Mouse (Mus musculus) spleen, postnatal 36 days (tissue): ENCODE measurements around the gene Gpd1.
"Not testable (repeated sequence)": the region's sequence is repeated elsewhere in the genome, so short reads cannot be mapped to it uniquely, and the experiment has no call there.

Experiments used
- DNase-seq, 2 experiments: peaks; one replicate each; pipeline ENCODE4 v3.0.0; 2022; ENCODE audit warnings: low spot score in 2 of 2, mixed read lengths in 1 of 2

The Gpd1 gene

DNA sequence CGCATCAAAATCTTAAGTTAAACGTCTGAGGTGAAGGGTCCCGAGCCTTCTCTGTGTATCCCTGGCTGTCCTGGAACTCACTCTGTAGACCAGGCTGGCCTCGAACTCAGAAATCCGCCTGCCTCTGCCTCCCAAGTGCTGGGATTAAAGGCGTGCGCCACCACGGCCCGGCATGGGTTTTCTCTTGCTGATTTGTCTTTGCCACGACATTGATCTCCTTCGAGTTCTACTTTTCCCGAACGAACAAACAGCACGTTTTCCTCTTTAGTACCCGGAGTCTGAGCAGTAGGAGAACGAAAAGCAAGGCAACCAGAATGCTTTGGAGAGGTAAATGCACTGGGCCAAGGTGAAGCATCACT lies 15.7 kb upstream of the Gpd1 start:
- not testable (repeated sequence) for DNase-seq

DNA sequence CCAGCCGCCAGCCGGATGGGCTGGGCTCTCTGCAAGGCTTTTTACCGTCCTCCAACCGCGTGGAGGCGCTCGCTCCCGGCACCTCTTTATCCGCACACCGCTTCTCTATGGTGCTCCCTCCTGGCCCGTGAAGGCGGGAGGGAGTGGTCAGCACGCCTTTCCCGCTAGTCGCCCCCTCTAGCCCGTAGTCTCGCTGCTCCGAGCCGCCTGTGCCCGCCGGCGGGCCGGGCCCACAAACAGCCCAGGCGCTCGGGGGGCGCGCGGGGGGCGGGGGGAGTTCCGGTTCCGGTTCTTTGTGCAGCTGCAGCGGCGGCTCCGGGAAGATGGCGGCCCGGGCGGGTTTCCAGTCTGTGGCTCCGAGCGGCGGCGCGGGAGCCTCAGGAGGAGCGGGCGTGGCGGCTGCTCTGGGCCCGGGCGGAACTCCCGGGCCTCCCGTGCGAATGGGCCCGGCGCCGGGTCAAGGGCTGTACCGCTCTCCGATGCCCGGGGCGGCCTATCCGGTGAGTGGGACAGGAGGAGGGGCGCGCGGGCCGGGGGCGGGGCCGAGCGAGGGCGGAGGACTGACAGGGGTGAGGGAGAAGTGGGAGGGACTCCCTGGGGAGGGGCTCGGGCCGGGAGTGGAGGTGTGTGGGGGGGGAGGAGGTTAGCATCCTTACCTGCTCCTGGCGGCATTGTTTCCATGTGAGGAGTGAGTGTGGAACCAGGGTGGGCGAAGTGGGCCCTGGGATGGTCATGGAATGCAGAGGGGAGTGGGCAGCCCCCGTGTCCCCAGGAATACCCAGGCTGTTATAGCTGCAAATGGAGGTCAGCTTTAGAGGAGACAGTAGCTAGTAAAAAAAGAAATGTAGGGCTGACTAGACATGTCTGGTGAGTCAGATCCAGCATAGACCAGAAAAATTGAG lies 15.1 kb upstream of the Gpd1 start, which contains the start of gene Smarcd1:
Smarcd1 (plus strand) TSS at position 131 of the 902 bp plus-strand sequence.
- DNase-seq, result peak; percentile 91 to 92

DNA sequence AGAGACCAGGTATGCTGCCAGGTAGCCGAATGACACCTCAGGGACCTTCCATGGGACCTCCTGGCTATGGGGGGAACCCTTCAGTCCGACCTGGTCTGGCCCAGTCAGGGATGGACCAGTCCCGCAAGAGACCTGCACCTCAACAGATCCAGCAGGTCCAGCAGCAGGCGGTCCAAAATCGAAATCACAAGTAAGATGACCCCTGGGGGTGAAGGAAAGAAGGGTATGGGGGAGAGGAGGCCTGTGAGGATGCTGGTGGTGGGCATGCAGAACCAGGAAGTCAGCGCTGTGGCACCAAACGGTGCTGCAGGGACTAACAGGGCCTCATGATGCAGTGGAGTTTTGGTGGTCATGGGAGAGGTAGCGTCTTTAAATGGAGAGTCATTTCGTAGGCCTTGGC lies 14.2 kb upstream of the Gpd1 start:
- no peak for DNase-seq

DNA sequence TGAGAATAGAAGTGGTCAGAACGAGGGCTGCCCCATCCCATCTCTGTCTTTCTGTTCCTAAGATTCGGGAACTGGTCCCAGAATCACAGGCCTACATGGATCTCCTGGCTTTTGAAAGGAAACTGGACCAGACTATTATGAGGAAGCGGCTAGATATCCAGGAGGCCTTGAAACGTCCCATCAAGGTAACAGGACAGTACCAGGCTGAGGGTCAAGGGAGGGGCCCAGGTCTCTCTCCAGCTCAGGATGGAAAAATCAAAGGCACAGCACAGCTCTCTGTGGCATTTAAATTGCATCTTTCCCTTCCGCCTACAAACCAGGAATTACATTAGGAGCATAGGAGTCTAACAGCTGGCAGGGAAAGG lies 13.7 kb upstream of the Gpd1 start:
- DNase-seq, result no peak

- no peak for DNase-seq
Measured at GRCm38 (mm10) chr15:99704041-99704681, 13.2 kb upstream of the Gpd1 start.

GRCm38 (mm10) chr15:99704881-99705280 lies 12.4 kb upstream of the Gpd1 start:
- no peak for DNase-seq

DNA sequence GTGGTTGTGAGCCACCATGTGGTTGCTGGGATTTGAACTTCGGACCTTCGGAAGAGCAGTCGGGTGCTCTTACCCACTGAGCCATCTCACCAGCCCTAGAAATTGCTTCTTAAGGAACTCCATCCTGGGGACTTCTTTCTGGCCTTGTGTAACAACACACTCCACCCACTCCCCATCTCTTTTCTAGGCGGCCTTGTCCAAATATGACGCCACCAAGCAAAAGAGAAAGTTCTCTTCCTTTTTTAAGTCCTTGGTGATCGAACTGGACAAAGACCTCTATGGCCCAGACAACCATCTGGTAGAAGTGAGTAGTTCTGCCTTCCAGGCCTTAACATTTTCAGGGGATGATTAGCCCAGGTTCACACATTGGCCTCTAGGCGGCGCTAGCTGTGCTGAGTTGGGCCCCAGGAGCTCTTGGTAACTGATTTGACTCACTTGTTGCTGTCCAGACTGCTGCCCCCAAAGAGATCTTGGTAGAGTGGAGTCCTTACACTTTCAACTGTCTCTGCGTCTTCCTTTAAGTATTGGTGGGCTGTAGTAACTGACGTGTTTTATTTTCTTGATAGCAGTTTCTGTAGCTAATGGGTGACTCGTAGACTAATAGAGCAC lies 11.8 kb upstream of the Gpd1 start, which contains the start of gene Gm17349:
Gm17349 (minus strand) TSS at position 51 of the 609 bp plus-strand sequence.
- peak; percentile 37 to 56 for DNase-seq

DNA sequence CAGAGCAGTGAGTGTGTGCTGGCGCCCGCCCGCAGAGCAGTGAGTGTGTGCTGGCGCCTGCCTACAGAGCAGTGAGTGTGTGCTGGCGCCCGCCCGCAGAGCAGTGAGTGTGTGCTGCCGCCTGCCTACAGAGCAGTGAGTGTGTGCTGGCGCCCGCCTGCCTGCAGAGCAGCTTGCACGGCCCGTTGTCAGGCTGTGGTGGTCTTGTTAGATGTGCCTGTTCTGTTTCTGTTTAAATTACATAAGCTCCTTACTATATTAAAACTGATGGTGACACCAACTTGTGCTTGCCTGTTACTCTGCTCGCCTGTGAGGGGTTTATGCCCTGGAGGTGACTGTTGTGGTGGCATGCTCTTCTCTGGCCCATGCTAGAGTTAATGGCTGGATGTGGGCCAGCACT lies 9.1 kb upstream of the Gpd1 start:
- no peak for DNase-seq

- no peak for DNase-seq
Measured at GRCm38 (mm10) chr15:99710221-99711190, 6.8 kb upstream of the Gpd1 start.

- DNase-seq, result no peak
Measured at GRCm38 (mm10) chr15:99711491-99711890, 5.8 kb upstream of the Gpd1 start.

GRCm38 (mm10) chr15:99712666-99713559 lies 4.4 kb upstream of the Gpd1 start:
- no peak for DNase-seq

GRCm38 (mm10) chr15:99713569-99713968 lies 3.7 kb upstream of the Gpd1 start:
- DNase-seq, result no peak

- DNase-seq, result no peak
Measured at GRCm38 (mm10) chr15:99714206-99714605, 3.1 kb upstream of the Gpd1 start.

- DNase-seq, result peak; percentile 56 to 64
Measured at GRCm38 (mm10) chr15:99714858-99715257, 2.5 kb upstream of the Gpd1 start.

DNA sequence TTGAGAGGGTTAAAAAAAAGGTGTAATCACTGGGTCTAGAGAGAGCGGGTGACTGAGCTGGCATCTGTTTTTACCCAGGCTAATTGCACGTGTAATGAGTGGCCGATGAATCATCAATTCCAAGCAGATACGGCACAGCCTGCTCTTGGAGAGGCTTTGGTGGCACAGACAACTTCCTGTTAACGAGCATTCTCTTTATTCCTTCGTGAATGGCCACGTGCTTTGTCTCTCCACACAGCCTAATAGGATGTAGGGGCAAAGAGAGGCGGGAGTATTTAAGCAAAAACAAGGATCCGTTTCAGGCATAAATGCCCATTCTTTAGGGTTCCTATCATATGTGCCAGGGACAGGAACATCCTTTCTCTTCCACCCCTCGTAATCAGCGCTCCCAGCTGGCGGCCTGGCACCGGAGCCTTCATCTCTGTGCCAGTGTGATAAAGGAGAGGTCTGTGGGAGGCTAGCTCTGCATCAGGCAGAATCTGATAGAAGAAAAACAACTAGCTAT lies 1.9 kb upstream of the Gpd1 start:
- peak; percentile 47 to 68 for DNase-seq

DNA sequence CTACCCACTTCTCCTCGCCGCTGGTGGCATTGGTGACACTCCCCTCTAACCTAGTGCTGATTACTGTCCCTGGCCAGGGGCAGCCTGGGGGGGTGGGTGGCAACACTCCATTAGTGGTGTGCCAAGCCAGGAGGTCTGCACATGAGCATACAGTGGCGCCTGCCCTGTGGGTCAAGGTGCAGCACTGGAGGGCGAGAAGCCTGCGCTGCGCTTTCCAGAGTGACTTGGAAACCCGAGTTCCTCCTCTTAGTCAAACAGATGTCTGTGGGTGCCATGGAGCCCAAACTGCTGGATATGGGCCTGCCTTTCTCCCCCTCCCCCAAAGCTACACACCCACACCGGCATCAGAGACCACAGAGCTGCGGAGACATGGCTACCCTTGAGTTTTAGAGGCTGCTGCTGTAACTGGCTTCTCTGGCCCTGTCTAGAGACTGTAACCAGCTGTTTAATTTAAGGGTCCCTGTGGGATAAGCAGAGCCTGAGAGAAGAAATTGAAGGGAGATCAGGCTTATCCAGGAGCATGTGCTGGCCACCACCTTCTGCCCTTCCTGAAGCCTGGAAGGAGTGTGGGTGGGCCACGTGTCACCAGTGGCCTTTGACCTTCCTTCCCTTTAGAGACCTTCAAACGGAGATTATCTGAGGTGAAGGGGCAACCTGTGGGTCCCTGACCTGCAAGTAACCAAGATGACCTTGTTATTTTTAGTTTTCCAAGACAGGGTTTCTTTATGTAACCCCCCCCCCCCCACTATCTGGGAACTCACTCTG lies 1.2 kb upstream of the Gpd1 start:
- no peak for DNase-seq

DNA sequence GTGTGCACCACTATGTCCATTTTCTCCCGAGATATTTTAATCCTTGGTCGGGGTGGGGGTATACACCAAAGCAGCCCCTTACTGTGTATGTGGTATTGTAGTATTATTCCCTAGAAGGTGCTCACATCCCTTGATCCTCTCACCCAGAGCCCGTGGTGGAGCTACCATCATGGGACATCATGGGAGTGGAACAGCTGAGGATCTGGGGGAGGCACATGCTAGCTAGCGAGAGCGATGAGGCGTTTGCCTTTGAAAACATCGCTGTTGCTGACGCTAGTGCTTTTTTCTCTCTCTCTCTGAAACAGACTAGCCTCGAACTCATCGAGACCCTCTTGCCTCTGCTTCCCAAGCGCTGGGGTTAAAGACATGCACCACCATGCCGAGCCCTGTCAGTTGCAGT lies 501 bp upstream of the Gpd1 start:
- DNase-seq, result no peak

GRCm38 (mm10) chr15:99718461-99719021 lies 1.2 kb downstream of the Gpd1 start:
- no peak for DNase-seq

DNA sequence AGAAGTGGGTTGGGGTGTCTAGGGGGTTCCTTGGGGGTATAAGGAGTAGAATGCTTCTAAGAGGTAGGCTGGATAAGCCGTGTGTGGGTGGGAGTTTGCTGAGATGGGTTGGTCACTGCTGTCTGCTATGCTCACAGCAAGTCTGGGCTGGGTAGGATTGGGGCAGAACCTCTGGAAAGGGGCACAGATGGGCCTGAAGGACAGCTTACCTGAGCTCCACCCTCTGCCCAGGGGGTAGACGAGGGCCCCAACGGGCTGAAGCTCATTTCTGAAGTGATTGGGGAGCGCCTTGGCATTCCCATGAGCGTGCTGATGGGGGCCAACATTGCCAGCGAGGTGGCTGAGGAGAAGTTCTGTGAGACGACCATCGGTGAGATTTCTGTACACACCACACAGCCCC lies 2.5 kb downstream of the Gpd1 start:
- no peak for DNase-seq
